Mouse (Mus musculus): ENCODE measurements around the gene Slc39a1. TPM values are rescaled to one million over a fixed set of nuclear protein-coding genes. Genes with fewer than 3 reads are reported as not detected.
"Not testable (repeated sequence)": the region's sequence is repeated elsewhere in the genome, so short reads cannot be mapped to it uniquely, and the experiment has no call there.

Gene Slc39a1
- polyA plus RNA-seq, 1 experiment from 2014 or later: 105 TPM

DNA sequence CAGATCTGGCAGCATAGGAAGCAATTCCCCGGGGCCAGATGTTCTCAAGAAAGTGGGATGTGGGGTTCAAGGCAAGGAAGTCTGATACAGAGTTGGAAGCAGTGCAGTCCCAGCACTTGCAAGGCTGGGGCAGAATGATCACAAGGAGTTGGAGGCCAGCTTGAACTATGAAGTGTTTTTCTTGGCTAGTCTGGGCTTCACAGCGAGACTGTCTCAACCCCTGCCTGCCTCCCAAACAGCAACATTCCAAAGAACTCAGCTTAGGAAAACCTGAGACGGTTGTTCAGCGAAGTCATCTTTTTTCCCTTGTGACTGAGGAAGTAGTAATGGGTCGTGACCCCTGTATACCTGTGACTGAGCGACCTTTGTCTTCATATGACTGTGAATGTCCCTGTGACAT, 2.8 kb downstream of the Slc39a1 start:
- Histone ChIP-seq H3K36me3 (ENCODE audit: control insufficient read depth, insufficient read depth, low read length) (peaks cover 21% of the 10 kb centered on the region), H3K4me1 (ENCODE audit: control insufficient read depth, insufficient read depth, low read length) (peaks cover 16% of the 10 kb centered on the region), H3K4me2 (replicated peaks; ENCODE audit: low read depth, low read length) (no peak overlapping the region), H3K4me3 (ENCODE audit: low read length) (no peak overlapping the region), H3K9me3 (ENCODE audit: control insufficient read depth, low read length) (no peaks in the 10 kb centered on the region), H3K9ac (ENCODE audit: low read depth, low read length) (no peak overlapping the region), H3K27me3 (ENCODE audit: control insufficient read depth, insufficient read depth, low read length) (no peaks in the 10 kb centered on the region), H3K27ac (ENCODE audit: low read depth, low read length) (no peak overlapping the region)
- 80% methylated on average over 6 of the region's 6 CpGs for WGBS
- ATAC-seq (ENCODE audit: low FRiP score, low TSS enrichment): no peak

DNA sequence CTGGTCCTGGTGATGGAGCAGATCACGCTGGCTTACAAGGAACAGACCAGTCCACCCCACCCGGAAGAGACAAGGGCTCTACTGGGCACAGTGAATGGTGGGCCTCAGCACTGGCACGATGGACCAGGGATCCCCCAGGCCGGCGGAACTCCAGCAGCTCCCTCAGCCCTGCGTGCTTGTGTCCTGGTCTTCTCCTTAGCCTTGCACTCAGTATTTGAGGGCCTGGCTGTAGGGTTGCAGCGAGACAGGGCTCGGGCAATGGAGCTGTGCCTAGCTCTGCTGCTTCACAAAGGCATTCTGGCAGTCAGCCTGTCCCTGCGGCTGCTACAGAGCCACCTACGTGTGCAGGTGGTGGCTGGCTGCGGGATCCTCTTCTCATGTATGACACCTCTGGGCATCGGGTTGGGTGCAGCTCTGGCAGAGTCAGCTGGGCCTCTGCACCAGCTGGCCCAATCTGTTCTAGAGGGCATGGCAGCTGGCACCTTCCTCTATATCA, 3.8 kb downstream of the Slc39a1 start:
- 96% methylated on average over 9 of the region's 12 CpGs for WGBS
- H3K27me3 ChIP-seq (ENCODE audit: control insufficient read depth, insufficient read depth, low read length); H3K4me2 ChIP-seq (replicated peaks; ENCODE audit: low read depth, low read length); H3K27ac ChIP-seq (ENCODE audit: low read depth, low read length); ATAC-seq (ENCODE audit: low FRiP score, low TSS enrichment); H3K4me3 ChIP-seq (ENCODE audit: low read length); H3K9me3 ChIP-seq (ENCODE audit: control insufficient read depth, low read length); H3K9ac ChIP-seq (ENCODE audit: low read depth, low read length): not testable (repeated sequence)
- Histone ChIP-seq H3K36me3 (ENCODE audit: control insufficient read depth, insufficient read depth, low read length) (peaks cover 21% of the 10 kb centered on the region), H3K4me1 (ENCODE audit: control insufficient read depth, insufficient read depth, low read length) (peaks cover 16% of the 10 kb centered on the region)

DNA sequence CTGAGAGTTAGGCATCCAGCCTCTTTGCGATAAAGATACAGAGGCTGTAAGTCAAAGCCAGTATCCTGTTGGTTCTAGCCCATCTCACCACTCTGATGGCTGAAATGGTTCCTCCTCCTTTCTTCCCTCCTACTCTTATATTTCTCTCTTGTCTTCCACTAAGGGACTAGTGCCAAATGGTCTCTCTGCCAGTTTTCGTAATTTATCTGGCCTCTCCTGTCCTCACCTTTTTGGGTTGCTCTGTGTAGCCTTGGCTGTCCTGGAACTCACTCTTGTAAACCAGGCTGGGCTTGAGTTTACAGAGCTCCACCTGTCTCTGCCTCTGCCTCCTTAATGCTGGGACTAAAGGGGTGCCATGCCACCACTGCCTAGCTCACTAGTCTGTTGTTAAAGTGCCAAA, 4.7 kb downstream of the Slc39a1 start:
- not testable (repeated sequence) for H3K4me2 ChIP-seq (replicated peaks; ENCODE audit: low read depth, low read length); ATAC-seq (ENCODE audit: low FRiP score, low TSS enrichment); H3K27ac ChIP-seq (ENCODE audit: low read depth, low read length); H3K9me3 ChIP-seq (ENCODE audit: control insufficient read depth, low read length); H3K27me3 ChIP-seq (ENCODE audit: control insufficient read depth, insufficient read depth, low read length); H3K9ac ChIP-seq (ENCODE audit: low read depth, low read length); H3K4me3 ChIP-seq (ENCODE audit: low read length)
- peaks cover 13% of the 10 kb centered on the region for H3K4me1 ChIP-seq (ENCODE audit: control insufficient read depth, insufficient read depth, low read length)
- peaks cover 21% of the 10 kb centered on the region for H3K36me3 ChIP-seq (ENCODE audit: control insufficient read depth, insufficient read depth, low read length)
- WGBS: 97% methylated on average over 2 of the region's 2 CpGs

DNA sequence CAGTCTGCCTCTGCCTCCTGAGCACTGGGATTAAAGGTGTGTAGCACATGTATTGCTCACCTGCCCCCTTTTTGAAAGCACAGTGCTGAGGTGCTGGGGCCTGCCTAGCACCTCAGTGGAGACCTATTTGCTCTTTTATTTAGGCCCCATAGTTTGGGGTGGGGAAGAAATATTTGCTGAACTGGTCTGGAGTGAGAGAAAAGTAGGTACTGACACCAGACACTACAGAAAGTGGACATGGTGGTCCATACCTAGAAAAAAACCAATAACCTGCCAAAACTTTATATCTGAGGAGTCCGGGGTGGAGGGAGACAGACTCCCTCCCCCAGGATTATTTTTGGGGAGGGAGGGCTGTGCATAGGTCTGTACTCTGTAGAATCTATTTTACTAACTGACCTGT, 5.2 kb downstream of the Slc39a1 start:
- not testable (repeated sequence) for H3K4me2 ChIP-seq (replicated peaks; ENCODE audit: low read depth, low read length); H3K4me3 ChIP-seq (ENCODE audit: low read length); H3K27ac ChIP-seq (ENCODE audit: low read depth, low read length); H3K9me3 ChIP-seq (ENCODE audit: control insufficient read depth, low read length); H3K27me3 ChIP-seq (ENCODE audit: control insufficient read depth, insufficient read depth, low read length); H3K9ac ChIP-seq (ENCODE audit: low read depth, low read length)
- WGBS: 83% methylated on average over 1 of the region's 1 CpGs
- Histone ChIP-seq H3K36me3 (ENCODE audit: control insufficient read depth, insufficient read depth, low read length) (peaks cover 26% of the 10 kb centered on the region), H3K4me1 (ENCODE audit: control insufficient read depth, insufficient read depth, low read length) (peaks cover 12% of the 10 kb centered on the region)
- 0 out of 2 replicates have a peak, but pooled peaks have one; percentile 0 for ATAC-seq (ENCODE audit: low FRiP score, low TSS enrichment)

DNA sequence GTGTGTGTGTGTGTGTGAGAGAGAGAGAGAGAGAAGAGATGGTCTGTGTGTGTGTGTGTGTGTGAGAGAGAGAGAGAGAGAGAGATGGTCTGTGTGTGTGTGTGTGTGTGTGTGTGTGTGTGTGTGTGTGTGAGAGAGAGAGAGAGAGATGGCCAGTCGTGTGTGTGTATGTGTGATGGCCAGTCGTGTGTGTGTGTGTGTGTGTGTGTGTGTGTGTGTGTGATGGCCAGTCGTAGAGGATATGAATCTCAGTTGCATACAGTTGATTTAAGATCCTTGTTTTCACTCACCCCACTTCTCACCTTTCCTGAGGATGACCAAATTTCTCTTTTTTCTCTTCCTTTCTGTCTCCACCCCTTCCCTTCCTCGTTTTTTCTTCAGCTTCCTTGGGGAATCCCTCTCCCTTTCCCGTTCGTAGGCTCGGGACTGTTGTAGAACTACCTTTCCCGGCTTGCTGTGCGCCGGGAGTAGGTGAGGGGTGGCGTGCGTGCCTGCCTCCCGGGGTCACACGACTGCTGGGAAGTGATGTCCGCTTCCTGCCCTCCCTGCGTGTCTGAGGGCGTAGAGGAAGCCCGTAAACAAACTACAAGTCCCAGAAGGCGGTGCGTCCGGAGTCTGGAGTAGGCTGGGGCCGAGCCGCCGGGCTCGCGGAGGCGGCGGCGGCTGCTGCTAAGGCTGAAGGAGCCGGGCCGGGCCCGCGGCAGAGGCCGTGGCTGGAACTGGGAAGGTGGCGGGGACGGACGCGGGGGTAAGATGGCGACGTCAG, 5.9 kb downstream of the Slc39a1 start, which contains the start of gene Crtc2:
TSS of gene Crtc2 (plus strand) at position 511 of the 766 bp plus-strand sequence.
- 1% methylated on average over 39 of the region's 40 CpGs for WGBS
- peak within 1 kb of the TSS; percentile 92 for H3K4me3 ChIP-seq (ENCODE audit: low read length)
- peak; percentile 98 for ATAC-seq (ENCODE audit: low FRiP score, low TSS enrichment)
- peaks cover 32% of the 10 kb centered on the region for H3K36me3 ChIP-seq (ENCODE audit: control insufficient read depth, insufficient read depth, low read length)
- no peaks in the 10 kb centered on the region for H3K9me3 ChIP-seq (ENCODE audit: control insufficient read depth, low read length)
- peak within 1 kb of the TSS; percentile 81 for H3K9ac ChIP-seq (ENCODE audit: low read depth, low read length)
- H3K27ac ChIP-seq (ENCODE audit: low read depth, low read length): peak within 1 kb of the TSS; percentile 85
- no peaks in the 10 kb centered on the region for H3K27me3 ChIP-seq (ENCODE audit: control insufficient read depth, insufficient read depth, low read length)
- H3K4me1 ChIP-seq (ENCODE audit: control insufficient read depth, insufficient read depth, low read length): peaks cover 11% of the 10 kb centered on the region
- H3K4me2 ChIP-seq (replicated peaks; ENCODE audit: low read depth, low read length): peak within 1 kb of the TSS; percentile 78

DNA sequence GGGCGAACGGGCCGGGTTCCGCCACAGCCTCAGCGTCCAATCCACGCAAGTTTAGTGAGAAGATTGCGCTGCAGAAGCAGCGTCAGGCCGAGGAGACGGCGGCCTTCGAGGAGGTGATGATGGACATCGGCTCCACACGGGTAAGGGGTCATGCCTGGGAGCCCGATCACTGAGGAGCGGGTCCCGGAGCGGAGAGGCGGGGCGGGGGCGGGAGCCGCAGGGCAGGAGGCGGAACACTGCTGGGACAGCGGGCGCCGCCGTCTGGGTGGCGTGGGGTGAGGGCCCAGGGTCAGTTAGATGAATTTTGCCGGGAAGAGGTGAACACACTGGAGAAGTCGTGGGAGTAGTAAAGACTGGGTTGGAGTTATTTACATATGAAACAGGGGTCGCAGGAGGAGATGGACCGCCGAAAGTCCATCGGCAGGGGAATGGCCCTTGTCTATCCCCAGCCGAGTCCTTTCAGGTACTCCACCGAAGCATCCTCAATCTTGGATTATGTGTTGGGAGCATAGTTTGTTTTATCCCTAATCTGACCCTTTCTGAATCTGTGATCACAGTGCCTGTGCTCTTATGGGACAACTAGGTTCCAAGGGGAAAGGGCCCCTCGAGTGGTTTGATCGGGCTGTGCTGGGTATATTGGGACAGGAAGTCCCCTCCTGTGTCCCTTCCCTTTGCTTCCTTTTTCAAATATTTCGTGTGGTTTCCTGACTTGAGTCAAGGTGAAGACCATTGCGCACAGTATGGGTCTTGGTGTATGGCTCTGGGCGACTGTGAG, 6.6 kb downstream of the Slc39a1 start:
- H3K4me3 ChIP-seq (ENCODE audit: low read length): peak overlapping the region; percentile 92
- no peaks in the 10 kb centered on the region for H3K9me3 ChIP-seq (ENCODE audit: control insufficient read depth, low read length)
- no peaks in the 10 kb centered on the region for H3K27me3 ChIP-seq (ENCODE audit: control insufficient read depth, insufficient read depth, low read length)
- peak overlapping the region; percentile 81 for H3K9ac ChIP-seq (ENCODE audit: low read depth, low read length)
- WGBS: under 1% methylated on average over 41 of the region's 41 CpGs
- H3K4me1 ChIP-seq (ENCODE audit: control insufficient read depth, insufficient read depth, low read length): peaks cover 7% of the 10 kb centered on the region
- H3K4me2 ChIP-seq (replicated peaks; ENCODE audit: low read depth, low read length): peak overlapping the region; percentile 78
- peak overlapping the region; percentile 85 for H3K27ac ChIP-seq (ENCODE audit: low read depth, low read length)
- ATAC-seq (ENCODE audit: low FRiP score, low TSS enrichment): peak; percentile 69
- peaks cover 37% of the 10 kb centered on the region for H3K36me3 ChIP-seq (ENCODE audit: control insufficient read depth, insufficient read depth, low read length)

DNA sequence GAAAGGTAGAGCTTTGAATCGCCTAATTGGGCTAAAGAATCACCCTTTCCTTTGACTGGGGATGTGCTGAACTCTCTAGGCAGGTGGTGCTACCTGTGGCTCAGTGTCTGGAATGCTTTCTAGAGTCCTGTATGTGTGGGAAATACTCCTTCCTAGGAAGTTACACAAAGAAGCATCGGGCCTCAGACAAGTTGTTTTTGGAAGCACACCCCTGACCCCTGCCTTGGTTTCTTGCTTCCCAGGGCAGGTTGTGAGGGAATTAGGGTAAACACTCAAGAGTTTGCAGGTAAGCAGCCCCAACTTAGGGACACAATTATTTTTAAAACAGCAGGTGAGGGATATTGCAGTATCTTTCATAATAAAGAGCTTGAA, 7.2 kb downstream of the Slc39a1 start:
- Histone ChIP-seq H3K4me3 (ENCODE audit: low read length) (peak overlapping the region; percentile 92), H3K36me3 (ENCODE audit: control insufficient read depth, insufficient read depth, low read length) (peaks cover 39% of the 10 kb centered on the region), H3K9ac (ENCODE audit: low read depth, low read length) (peak overlapping the region; percentile 81), H3K27ac (ENCODE audit: low read depth, low read length) (no peak overlapping the region), H3K9me3 (ENCODE audit: control insufficient read depth, low read length) (no peaks in the 10 kb centered on the region), H3K4me1 (ENCODE audit: control insufficient read depth, insufficient read depth, low read length) (peaks cover 7% of the 10 kb centered on the region), H3K27me3 (ENCODE audit: control insufficient read depth, insufficient read depth, low read length) (no peaks in the 10 kb centered on the region), H3K4me2 (replicated peaks; ENCODE audit: low read depth, low read length) (peak overlapping the region; percentile 78)
- no peak for ATAC-seq (ENCODE audit: low FRiP score, low TSS enrichment)
- WGBS: 0% methylated on average over 2 of the region's 2 CpGs

DNA sequence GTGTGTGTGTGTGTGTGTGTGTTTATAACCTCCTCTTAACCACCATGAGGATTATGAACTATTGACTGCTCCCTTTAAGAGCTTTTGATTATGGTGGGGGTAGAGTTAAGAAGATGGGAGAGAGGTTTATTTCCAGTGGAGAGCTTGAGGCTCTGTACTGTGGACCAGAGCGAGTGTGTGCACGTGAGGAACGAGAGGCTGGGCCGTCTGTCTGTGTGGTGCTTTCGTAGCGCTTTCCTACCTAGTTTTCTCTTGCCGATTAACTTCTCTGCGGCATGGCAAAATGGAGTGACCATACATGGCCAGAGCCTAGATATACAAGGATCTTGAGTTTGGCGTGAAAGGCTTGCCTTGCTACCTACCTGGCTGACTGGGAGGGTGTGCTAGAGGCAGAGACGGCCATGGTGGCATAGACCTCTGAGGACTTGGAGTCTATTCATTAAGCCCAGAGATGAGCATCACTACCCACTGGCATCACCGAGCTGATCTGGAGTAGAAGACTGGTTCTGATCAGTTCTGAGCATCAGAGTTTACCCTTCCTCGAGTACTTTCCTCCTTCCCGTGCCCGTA, 7.9 kb downstream of the Slc39a1 start:
- Histone ChIP-seq H3K27me3 (ENCODE audit: control insufficient read depth, insufficient read depth, low read length) (no peaks in the 10 kb centered on the region), H3K9me3 (ENCODE audit: control insufficient read depth, low read length) (no peaks in the 10 kb centered on the region), H3K9ac (ENCODE audit: low read depth, low read length) (peak overlapping the region; percentile 81; the same call in 1 of the 2 replicates), H3K4me1 (ENCODE audit: control insufficient read depth, insufficient read depth, low read length) (peaks cover 7% of the 10 kb centered on the region), H3K4me3 (ENCODE audit: low read length) (no peak overlapping the region), H3K36me3 (ENCODE audit: control insufficient read depth, insufficient read depth, low read length) (peaks cover 39% of the 10 kb centered on the region), H3K4me2 (replicated peaks; ENCODE audit: low read depth, low read length) (no peak overlapping the region), H3K27ac (ENCODE audit: low read depth, low read length) (no peak overlapping the region)
- 90% methylated on average over 14 of the region's 14 CpGs for WGBS
- ATAC-seq (ENCODE audit: low FRiP score, low TSS enrichment): no peak

All from kidney, embryonic 14.5 days (tissue).